Comparison of ENCODE assay signal across 28 mouse cellular contexts in the genomic region with DNA sequence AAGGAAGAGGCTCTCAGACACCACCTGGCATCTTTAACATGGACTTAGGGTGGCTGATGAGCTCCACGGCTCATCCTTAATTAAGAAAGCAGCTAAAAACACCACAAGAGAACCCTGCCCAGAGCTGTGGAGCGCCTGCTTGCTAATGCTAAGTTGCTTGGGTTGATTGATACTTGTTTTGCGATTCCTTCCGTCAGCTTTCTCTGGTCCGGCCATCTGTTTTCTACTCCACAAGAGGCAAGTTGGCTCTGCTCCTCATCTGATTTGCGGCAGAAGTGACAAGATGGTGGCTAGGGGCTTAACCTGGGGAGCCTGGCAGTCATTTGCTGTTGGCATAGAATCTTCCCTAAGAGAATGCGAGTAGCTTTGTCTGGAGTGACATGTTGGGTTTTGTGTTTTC.
DNase-seq lines count a peak whose midpoint lies in the region; ATAC-seq and TF ChIP-seq lines count a peak whose summit lies in the region.
"Had no signal": no experiment of that assay in that cellular context is flagged by ENCODE, and none has a peak within 500 bp of the region (broad histone marks: within the 10 kb centered on the region; RNA-seq: fewer than 3 reads in every experiment).

No protein-coding gene starts in this region.

- H3K9ac ChIP-seq in forebrain, embryonic 14.5 days (ENCODE audit: low read length) = no peak overlapping the region
- no peak overlapping the region for H3K9ac ChIP-seq in forebrain, embryonic 13.5 days
- H3K9ac ChIP-seq in hindbrain, postnatal 0 days (replicated peaks; ENCODE audit: low read length) = no peak overlapping the region
- no peak overlapping the region for H3K9ac ChIP-seq in midbrain, embryonic 15.5 days
- H3K9ac ChIP-seq: embryonic facial prominence, embryonic 13.5 days; forebrain, embryonic 12.5 days; heart, embryonic 12.5 days; liver, embryonic 12.5 days; liver, postnatal 0 days; midbrain, embryonic 12.5 days had no signal

- no peak overlapping the region for H3K27ac ChIP-seq in forebrain, embryonic 14.5 days (ENCODE audit: low read depth, low read length)
- H3K27ac ChIP-seq in forebrain, embryonic 13.5 days = no peak overlapping the region
- H3K27ac ChIP-seq in hindbrain, postnatal 0 days = no peak overlapping the region
- H3K27ac ChIP-seq in hindbrain, embryonic 10.5 days = no peak overlapping the region
- no peak overlapping the region for H3K27ac ChIP-seq in midbrain, embryonic 15.5 days
- H3K27ac ChIP-seq: embryonic facial prominence, embryonic 13.5 days; forebrain, embryonic 12.5 days; gastrocnemius, adult 2 months; heart, adult 2 months; kidney, postnatal 0 days; left cerebral cortex, adult 2 months; liver, embryonic 12.5 days; midbrain, embryonic 12.5 days had no signal

- no peaks in the 10 kb centered on the region for H3K9me3 ChIP-seq in forebrain, embryonic 14.5 days (replicated peaks; ENCODE audit: control insufficient read depth, low read length)
- no peaks in the 10 kb centered on the region for H3K9me3 ChIP-seq in forebrain, embryonic 13.5 days (replicated peaks)
- H3K9me3 ChIP-seq in hindbrain, postnatal 0 days (ENCODE audit: low read length) = no peaks in the 10 kb centered on the region
- H3K9me3 ChIP-seq in hindbrain, embryonic 10.5 days = no peaks in the 10 kb centered on the region
- no peaks in the 10 kb centered on the region for H3K9me3 ChIP-seq in midbrain, embryonic 15.5 days
- H3K9me3 ChIP-seq: embryonic facial prominence, embryonic 13.5 days; forebrain, embryonic 12.5 days; heart, embryonic 12.5 days; liver, embryonic 12.5 days; midbrain, embryonic 12.5 days had no signal

- H3K27me3 ChIP-seq in forebrain, embryonic 14.5 days (replicated peaks; ENCODE audit: control insufficient read depth, insufficient read depth, low read length) = no peaks in the 10 kb centered on the region
- no peaks in the 10 kb centered on the region for H3K27me3 ChIP-seq in forebrain, embryonic 13.5 days
- no peaks in the 10 kb centered on the region for H3K27me3 ChIP-seq in hindbrain, postnatal 0 days (ENCODE audit: insufficient read depth, low read length)
- no peaks in the 10 kb centered on the region for H3K27me3 ChIP-seq in hindbrain, embryonic 10.5 days (ENCODE audit: insufficient read depth, poor library complexity, severe bottlenecking)
- no peaks in the 10 kb centered on the region for H3K27me3 ChIP-seq in midbrain, embryonic 15.5 days (replicated peaks)
- H3K27me3 ChIP-seq: embryonic facial prominence, embryonic 13.5 days; forebrain, embryonic 12.5 days; heart, embryonic 12.5 days; liver, embryonic 12.5 days; midbrain, embryonic 12.5 days had no signal

- DNase-seq in forebrain, embryonic 14.5 days (ENCODE audit: low spot score) = peak; percentile 40
- DNase-seq in hindbrain, postnatal 0 days (ENCODE audit: low spot score) = peak; percentile 74
- no peak for DNase-seq in hindbrain, embryonic 10.5 days (ENCODE audit: low spot score)
- DNase-seq in right cerebral cortex, postnatal 4 days = peak; percentile 4
- no peak for DNase-seq in right cerebral cortex, adult 2 months (ENCODE audit: low spot score in 2 of 2)
- DNase-seq: adrenal gland, postnatal 25 days; B cell, adult 2 months; gastrocnemius, adult 2 months; gastrocnemius, postnatal 36 days; heart, adult 2 months; kidney, adult 8-10 months; kidney, postnatal 4 days; liver, postnatal 0 days; lung, postnatal 36 days; right cerebral cortex, postnatal 25 days; spleen, adult 18-20 months; thymus, adult 18-20 months; thymus, postnatal 25 days had no signal

- H3K4me2 ChIP-seq in forebrain, embryonic 14.5 days (ENCODE audit: low read length) = no peak overlapping the region
- no peak overlapping the region for H3K4me2 ChIP-seq in forebrain, embryonic 13.5 days
- H3K4me2 ChIP-seq in hindbrain, postnatal 0 days (ENCODE audit: low read depth, low read length) = no peak overlapping the region
- H3K4me2 ChIP-seq in midbrain, embryonic 15.5 days = no peak overlapping the region
- H3K4me2 ChIP-seq: embryonic facial prominence, embryonic 13.5 days; forebrain, embryonic 12.5 days; heart, embryonic 12.5 days; liver, embryonic 12.5 days; midbrain, embryonic 12.5 days had no signal

- no peak overlapping the region for H3K4me3 ChIP-seq in forebrain, embryonic 14.5 days (ENCODE audit: low read depth, low read length)
- H3K4me3 ChIP-seq in forebrain, embryonic 13.5 days = no peak overlapping the region
- no peak overlapping the region for H3K4me3 ChIP-seq in hindbrain, postnatal 0 days (ENCODE audit: low read length)
- no peak overlapping the region for H3K4me3 ChIP-seq in hindbrain, embryonic 10.5 days
- H3K4me3 ChIP-seq in midbrain, embryonic 15.5 days = no peak overlapping the region
- H3K4me3 ChIP-seq: embryonic facial prominence, embryonic 13.5 days; forebrain, embryonic 12.5 days; gastrocnemius, adult 2 months; heart, adult 2 months; heart, embryonic 12.5 days; left cerebral cortex, adult 2 months; liver, embryonic 12.5 days; midbrain, embryonic 12.5 days had no signal

- H3K4me1 ChIP-seq in forebrain, embryonic 14.5 days (ENCODE audit: control insufficient read depth, insufficient read depth, low read length) = no peaks in the 10 kb centered on the region; the same call in 1 of the 2 replicates
- 0 out of 2 replicates have a peak, but pooled peaks cover 5% of the 10 kb centered on the region for H3K4me1 ChIP-seq in forebrain, embryonic 13.5 days
- H3K4me1 ChIP-seq in hindbrain, postnatal 0 days (ENCODE audit: insufficient read depth, low read length) = no peaks in the 10 kb centered on the region
- H3K4me1 ChIP-seq in hindbrain, embryonic 10.5 days (replicated peaks) = no peaks in the 10 kb centered on the region
- no peaks in the 10 kb centered on the region for H3K4me1 ChIP-seq in midbrain, embryonic 15.5 days
- H3K4me1 ChIP-seq: embryonic facial prominence, embryonic 13.5 days; forebrain, embryonic 12.5 days; heart, embryonic 12.5 days; liver, embryonic 12.5 days; midbrain, embryonic 12.5 days had no signal

- TF ChIP-seq CTCF in hindbrain, postnatal 0 days (IDR thresholded peaks at IDR 0.05; ENCODE audit: low read depth) = no peak

- 71% methylated on average over 7 of the region's 7 CpGs for WGBS in forebrain, embryonic 14.5 days
- 78% methylated on average over 7 of the region's 7 CpGs for WGBS in forebrain, embryonic 13.5 days
- 64% methylated on average over 7 of the region's 7 CpGs for WGBS in hindbrain, postnatal 0 days
- WGBS in hindbrain, embryonic 10.5 days = 87% methylated on average over 7 of the region's 7 CpGs
- 87% methylated on average over 7 of the region's 7 CpGs for WGBS in midbrain, embryonic 15.5 days

- H3K36me3 ChIP-seq in forebrain, embryonic 14.5 days (ENCODE audit: control insufficient read depth, insufficient read depth, low read length) = no peaks in the 10 kb centered on the region
- no peaks in the 10 kb centered on the region for H3K36me3 ChIP-seq in forebrain, embryonic 13.5 days (ENCODE audit: poor library complexity, severe bottlenecking)
- H3K36me3 ChIP-seq in hindbrain, postnatal 0 days (ENCODE audit: insufficient read depth, low read length) = no peaks in the 10 kb centered on the region
- H3K36me3 ChIP-seq in hindbrain, embryonic 10.5 days = no peaks in the 10 kb centered on the region
- no peaks in the 10 kb centered on the region for H3K36me3 ChIP-seq in midbrain, embryonic 15.5 days (replicated peaks)
- H3K36me3 ChIP-seq: embryonic facial prominence, embryonic 13.5 days; forebrain, embryonic 12.5 days; heart, embryonic 12.5 days; liver, embryonic 12.5 days; midbrain, embryonic 12.5 days had no signal

- ATAC-seq in forebrain, embryonic 14.5 days = no peak; the same call in 1 of the 2 replicates
- ATAC-seq in forebrain, embryonic 13.5 days = no peak
- ATAC-seq in hindbrain, postnatal 0 days = peak; percentile 59
- no peak for ATAC-seq in midbrain, embryonic 15.5 days (replicated peaks)
- ATAC-seq: intestine, embryonic 16.5 days; liver, embryonic 12.5 days; liver, postnatal 0 days had no signal

Comparison
In these comparisons a context has a peak if more than half of its experiments do, and no peak if none do; other contexts are left out.
1. DNase-seq: peak in forebrain, embryonic 14.5 days (single experiment), hindbrain, postnatal 0 days (single experiment) and right cerebral cortex, postnatal 4 days (single experiment); none in hindbrain, embryonic 10.5 days (single experiment) and right cerebral cortex, adult 2 months (0 of 2).